Mouse (Mus musculus): ENCODE data around the gene Dctn2. TPM values are rescaled to one million over a fixed set of nuclear protein-coding genes. Genes with fewer than 3 reads are reported as not detected.

Dctn2 gene
- polyA plus RNA-seq, 1 experiment from 2014 or later: 295 TPM

GRCm38 (mm10) chr10:127330212-127330611 is 64.0 kb downstream of the Dctn2 start:
- 82% methylated on average over 7 of the region's 7 CpGs for WGBS
- no peak overlapping the region for H3K4me3 ChIP-seq (replicated peaks; ENCODE audit: low read depth, low read length)
- H3K9ac ChIP-seq (replicated peaks; ENCODE audit: low read length): no peak overlapping the region
- peaks cover 41% of the 10 kb centered on the region for H3K27me3 ChIP-seq (ENCODE audit: control insufficient read depth, insufficient read depth, low read length)
- H3K27ac ChIP-seq (replicated peaks; ENCODE audit: low read depth, low read length): no peak overlapping the region
- no peak for ATAC-seq (ENCODE audit: low FRiP score, low TSS enrichment)
- peaks cover 10% of the 10 kb centered on the region; the same call in 1 of the 2 replicates for H3K4me1 ChIP-seq (ENCODE audit: control insufficient read depth, insufficient read depth, low read length)
- H3K9me3 ChIP-seq (ENCODE audit: control insufficient read depth, low read length): no peaks in the 10 kb centered on the region
- no peaks in the 10 kb centered on the region for H3K36me3 ChIP-seq (ENCODE audit: control insufficient read depth, insufficient read depth, low read length)
- no peak for DNase-seq
- H3K4me2 ChIP-seq (ENCODE audit: low read length): no peak overlapping the region

Other genes starting within 250 kb of the Dctn2 start
- gene Tsfm, start 235.5 kb upstream of the Dctn2 start, polyA plus RNA-seq (2014; fragmentation: Nextera tagmentation; extraction: Ambion mirVana): 56.0 and 64.9 TPM in 2 replicates
- 17.4 and 20.8 TPM in 2 replicates for gene Mettl1, start 225.0 kb upstream of the Dctn2 start, polyA plus RNA-seq (2014; fragmentation: Nextera tagmentation; extraction: Ambion mirVana)
- 0.08 and 0.22 TPM in 2 replicates for gene Eef1akmt3, start 224.9 kb upstream of the Dctn2 start, polyA plus RNA-seq (2014; fragmentation: Nextera tagmentation; extraction: Ambion mirVana)
- not detected in 2 replicates for gene Cyp27b1, start 218.1 kb upstream of the Dctn2 start, polyA plus RNA-seq (2014; fragmentation: Nextera tagmentation; extraction: Ambion mirVana)
- gene March9, start 206.2 kb upstream of the Dctn2 start, polyA plus RNA-seq (2014; fragmentation: Nextera tagmentation; extraction: Ambion mirVana): 11.8 and 17.4 TPM in 2 replicates
- gene Cdk4, start 202.8 kb upstream of the Dctn2 start, polyA plus RNA-seq (2014; fragmentation: Nextera tagmentation; extraction: Ambion mirVana): 1,072 and 1,231 TPM in 2 replicates
- 67.7 and 71.7 TPM in 2 replicates for gene Tspan31, start 196.1 kb upstream of the Dctn2 start, polyA plus RNA-seq (2014; fragmentation: Nextera tagmentation; extraction: Ambion mirVana)
- 8.1 and 13.1 TPM in 2 replicates for gene Agap2, start 191.1 kb upstream of the Dctn2 start, polyA plus RNA-seq (2014; fragmentation: Nextera tagmentation; extraction: Ambion mirVana)
- gene Os9, start 145.2 kb upstream of the Dctn2 start, polyA plus RNA-seq (2014; fragmentation: Nextera tagmentation; extraction: Ambion mirVana): 82.1 and 82.7 TPM in 2 replicates
- 66.8 and 74.1 TPM in 2 replicates for gene B4galnt1, start 101.1 kb upstream of the Dctn2 start, polyA plus RNA-seq (2014; fragmentation: Nextera tagmentation; extraction: Ambion mirVana)
- 0.58 and 0.66 TPM in 2 replicates for gene Slc26a10, start 85.7 kb upstream of the Dctn2 start, polyA plus RNA-seq (2014; fragmentation: Nextera tagmentation; extraction: Ambion mirVana)
- gene Arhgef25, start 76.3 kb upstream of the Dctn2 start, polyA plus RNA-seq (2014; fragmentation: Nextera tagmentation; extraction: Ambion mirVana): 19.0 and 19.6 TPM in 2 replicates
- gene Dtx3, start 70.6 kb upstream of the Dctn2 start, polyA plus RNA-seq (2014; fragmentation: Nextera tagmentation; extraction: Ambion mirVana): 219 and 244 TPM in 2 replicates
- gene Pip4k2c, start 54.8 kb upstream of the Dctn2 start, polyA plus RNA-seq (2014; fragmentation: Nextera tagmentation; extraction: Ambion mirVana): 12.5 and 14.6 TPM in 2 replicates
- 75.3 and 94.7 TPM in 2 replicates for gene Kif5a, start 3.0 kb upstream of the Dctn2 start, polyA plus RNA-seq (2014; fragmentation: Nextera tagmentation; extraction: Ambion mirVana)
- gene Mbd6, start 22.6 kb downstream of the Dctn2 start, polyA plus RNA-seq (2014; fragmentation: Nextera tagmentation; extraction: Ambion mirVana): 17.4 and 18.0 TPM in 2 replicates
- 109 and 122 TPM in 2 replicates for gene Mars, start 45.4 kb downstream of the Dctn2 start, polyA plus RNA-seq (2014; fragmentation: Nextera tagmentation; extraction: Ambion mirVana)
- gene Arhgap9, start 55.6 kb downstream of the Dctn2 start, polyA plus RNA-seq (2014; fragmentation: Nextera tagmentation; extraction: Ambion mirVana): 0.18 and 1.1 TPM in 2 replicates
- gene Gli1, start 75.6 kb downstream of the Dctn2 start, polyA plus RNA-seq (2014; fragmentation: Nextera tagmentation; extraction: Ambion mirVana): 0.92 and 1.2 TPM in 2 replicates
- 0.04 TPM in 1 of 2 replicates, not detected in the other for gene Inhbe, start 88.0 kb downstream of the Dctn2 start, polyA plus RNA-seq (2014; fragmentation: Nextera tagmentation; extraction: Ambion mirVana)
- not detected in 2 replicates for gene Inhbc, start 104.1 kb downstream of the Dctn2 start, polyA plus RNA-seq (2014; fragmentation: Nextera tagmentation; extraction: Ambion mirVana)
- gene R3hdm2, start 114.0 kb downstream of the Dctn2 start, polyA plus RNA-seq (2014; fragmentation: Nextera tagmentation; extraction: Ambion mirVana): 34.0 and 39.8 TPM in 2 replicates
- 0.32 and 1.0 TPM in 2 replicates for gene Stac3, start 235.3 kb downstream of the Dctn2 start, polyA plus RNA-seq (2014; fragmentation: Nextera tagmentation; extraction: Ambion mirVana)
- gene Ndufa4l2, start 248.6 kb downstream of the Dctn2 start, polyA plus RNA-seq (2014; fragmentation: Nextera tagmentation; extraction: Ambion mirVana): 14.2 and 18.6 TPM in 2 replicates